Mouse (Mus musculus): Measurements from ENCODE around the gene Plpp2. TPM values are rescaled to one million over a fixed set of nuclear protein-coding genes. Genes with fewer than 3 reads are reported as not detected.

The Plpp2 gene
- polyA plus RNA-seq, 1 experiment: 68.7 TPM

DNA sequence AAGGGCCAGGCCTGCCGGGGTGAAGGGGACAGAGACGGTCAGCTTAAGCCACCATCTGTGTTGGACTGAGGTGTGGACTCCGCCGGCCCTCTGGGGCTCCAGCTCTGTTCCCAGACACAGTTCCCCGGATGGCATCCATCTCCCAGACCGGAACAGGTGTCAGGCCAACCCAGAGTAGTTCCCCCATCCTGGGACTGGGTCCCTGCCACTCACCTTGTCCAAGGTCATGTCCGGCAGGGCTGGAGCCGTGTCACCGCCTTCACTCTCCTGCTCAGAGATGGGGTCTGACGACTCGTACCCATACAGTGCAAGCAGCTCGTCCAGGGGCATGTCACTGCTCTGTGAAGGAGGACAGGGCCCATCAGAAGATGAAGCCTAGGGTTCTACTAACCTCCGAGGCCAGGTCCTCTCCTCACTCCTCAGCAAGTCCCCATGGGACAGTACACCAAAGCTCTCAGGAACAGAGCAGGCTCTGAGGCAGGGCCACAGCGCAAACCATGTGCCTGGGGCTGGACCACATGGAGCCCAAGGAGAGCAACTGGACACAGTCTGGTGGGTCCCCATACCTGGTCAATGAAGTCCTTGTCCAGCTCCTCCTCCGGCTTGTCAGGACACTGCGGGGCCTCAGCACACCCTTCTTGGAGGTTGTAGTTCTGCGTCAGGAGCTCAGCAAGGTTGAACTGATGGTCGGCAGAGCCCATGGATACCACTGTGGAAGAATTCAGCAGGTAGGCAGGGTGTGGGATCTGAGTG, 15.6 kb upstream of the Plpp2 start:
- Histone ChIP-seq H3K4me2 (ENCODE audit: low read depth) (no peak overlapping the region), H3K79me2 (ENCODE audit: control insufficient read depth, insufficient read depth) (peaks cover 11% of the 10 kb centered on the region), H3K36me3 (ENCODE audit: control insufficient read depth, insufficient read depth) (peaks cover 9% of the 10 kb centered on the region), H3K27me3 (ENCODE audit: control insufficient read depth, insufficient read depth, insufficient read length) (no peaks in the 10 kb centered on the region), H3ac (ENCODE audit: control insufficient read depth, insufficient read length) (no peak overlapping the region), H3K4me3 (no peak overlapping the region)
- TF ChIP-seq MYOD1 (IDR thresholded peaks at IDR 0.05; ENCODE audit: control insufficient read depth in 1 of 3, insufficient read length in 2 of 3, low read depth in 2 of 3) (no peak), MYOG (IDR thresholded peaks at IDR 0.05; ENCODE audit: control insufficient read depth in 1 of 3, insufficient read depth in 1 of 3, insufficient read length in 2 of 3, low read depth in 2 of 3) (no peak), E2F4 (IDR thresholded peaks at IDR 0.05; ENCODE audit: insufficient read depth) (no peak), TCF12 (IDR thresholded peaks at IDR 0.05; ENCODE audit: insufficient read depth, poor library complexity, severe bottlenecking) (no peak), POLR2AphosphoS2 (IDR thresholded peaks at IDR 0.05; ENCODE audit: insufficient read length, low read depth) (no peak), MAX (IDR thresholded peaks at IDR 0.05; ENCODE audit: low read depth) (no peak), USF1 (IDR thresholded peaks at IDR 0.05; ENCODE audit: low read depth) (no peak), SRF (IDR thresholded peaks at IDR 0.05; ENCODE audit: control insufficient read depth, insufficient read length, low read depth) (no peak), REST (IDR thresholded peaks at IDR 0.05; ENCODE audit: insufficient read depth, insufficient read length) (no peak), POLR2A (IDR thresholded peaks at IDR 0.05; ENCODE audit: insufficient read length, low read depth) (no peak), CEBPB (IDR thresholded peaks at IDR 0.05; ENCODE audit: insufficient read depth, poor library complexity, severe bottlenecking) (no peak), TCF3 (IDR thresholded peaks at IDR 0.05; ENCODE audit: insufficient read length, low read depth) (no peak)

DNA sequence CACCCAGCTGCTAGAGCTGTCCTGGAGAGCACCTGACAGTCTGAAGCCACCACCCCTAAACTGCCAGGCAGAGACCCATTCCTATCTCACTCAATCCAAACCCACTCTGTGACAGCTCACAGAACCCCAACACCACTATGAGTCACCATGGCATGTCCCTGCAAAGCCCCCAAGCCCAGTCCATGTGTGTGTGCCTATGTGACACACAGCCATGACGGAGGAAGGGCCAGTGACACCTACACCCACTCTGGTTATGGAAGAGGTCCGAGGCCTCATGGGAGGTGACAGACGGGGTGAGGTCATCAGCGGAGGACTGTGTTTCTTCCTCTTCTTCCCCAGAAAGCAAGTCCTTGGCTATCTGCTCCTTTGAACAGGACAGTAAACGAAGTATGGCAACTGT, 14.9 kb upstream of the Plpp2 start:
- H3K36me3 ChIP-seq (ENCODE audit: control insufficient read depth, insufficient read depth): peaks cover 9% of the 10 kb centered on the region
- H3K4me2 ChIP-seq (ENCODE audit: low read depth): no peak overlapping the region
- H3K4me3 ChIP-seq: no peak overlapping the region
- no peak overlapping the region for H3ac ChIP-seq (ENCODE audit: control insufficient read depth, insufficient read length)
- H3K79me2 ChIP-seq (ENCODE audit: control insufficient read depth, insufficient read depth): peaks cover 5% of the 10 kb centered on the region
- TF ChIP-seq TCF3 (IDR thresholded peaks at IDR 0.05; ENCODE audit: insufficient read length, low read depth) (no peak), E2F4 (IDR thresholded peaks at IDR 0.05; ENCODE audit: insufficient read depth) (no peak), TCF12 (IDR thresholded peaks at IDR 0.05; ENCODE audit: insufficient read depth, poor library complexity, severe bottlenecking) (no peak), SRF (IDR thresholded peaks at IDR 0.05; ENCODE audit: control insufficient read depth, insufficient read length, low read depth) (no peak), MAX (IDR thresholded peaks at IDR 0.05; ENCODE audit: low read depth) (no peak), POLR2A (IDR thresholded peaks at IDR 0.05; ENCODE audit: insufficient read length, low read depth) (no peak), CEBPB (IDR thresholded peaks at IDR 0.05; ENCODE audit: insufficient read depth, poor library complexity, severe bottlenecking) (no peak), MYOG (IDR thresholded peaks at IDR 0.05; ENCODE audit: control insufficient read depth in 1 of 3, insufficient read depth in 1 of 3, insufficient read length in 2 of 3, low read depth in 2 of 3) (no peak), MYOD1 (IDR thresholded peaks at IDR 0.05; ENCODE audit: control insufficient read depth in 1 of 3, insufficient read length in 2 of 3, low read depth in 2 of 3) (no peak), POLR2AphosphoS2 (IDR thresholded peaks at IDR 0.05; ENCODE audit: insufficient read length, low read depth) (no peak), USF1 (IDR thresholded peaks at IDR 0.05; ENCODE audit: low read depth) (no peak), REST (IDR thresholded peaks at IDR 0.05; ENCODE audit: insufficient read depth, insufficient read length) (no peak)
- no peaks in the 10 kb centered on the region for H3K27me3 ChIP-seq (ENCODE audit: control insufficient read depth, insufficient read depth, insufficient read length)

GRCm38 (mm10) chr10:79547148-79547675, 13.6 kb upstream of the Plpp2 start:
- no peak overlapping the region for H3ac ChIP-seq (ENCODE audit: control insufficient read depth, insufficient read length)
- TF ChIP-seq TCF3 (IDR thresholded peaks at IDR 0.05; ENCODE audit: insufficient read length, low read depth) (no peak), CEBPB (IDR thresholded peaks at IDR 0.05; ENCODE audit: insufficient read depth, poor library complexity, severe bottlenecking) (no peak)

DNA sequence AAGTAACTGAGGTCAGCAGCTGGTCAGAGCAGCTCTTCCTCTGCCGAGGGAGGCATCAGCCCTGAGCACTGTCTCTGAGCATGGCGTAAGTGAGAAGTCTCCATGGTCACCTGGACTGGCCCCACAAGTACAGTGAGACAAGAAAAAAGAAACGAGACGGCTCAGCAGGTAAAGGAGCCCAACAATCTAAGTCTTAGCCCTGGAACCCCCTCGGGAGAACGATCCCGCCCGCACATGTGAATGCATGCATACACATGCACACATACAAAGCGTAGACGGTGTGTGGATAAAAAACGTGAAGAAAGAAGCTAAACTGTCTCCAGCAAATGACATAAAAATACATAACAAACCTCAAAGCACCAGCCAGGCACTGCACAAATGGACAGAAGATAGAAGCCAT, 12.9 kb upstream of the Plpp2 start:
- H3K4me3 ChIP-seq: no peak overlapping the region
- H3K36me3 ChIP-seq (ENCODE audit: control insufficient read depth, insufficient read depth): peaks cover 9% of the 10 kb centered on the region
- no peak overlapping the region for H3K4me2 ChIP-seq (ENCODE audit: low read depth)
- no peak overlapping the region for H3ac ChIP-seq (ENCODE audit: control insufficient read depth, insufficient read length)
- no peaks in the 10 kb centered on the region for H3K79me2 ChIP-seq (ENCODE audit: control insufficient read depth, insufficient read depth)
- no peaks in the 10 kb centered on the region for H3K27me3 ChIP-seq (ENCODE audit: control insufficient read depth, insufficient read depth, insufficient read length)
- no peak for TF ChIP-seq MYOD1 (IDR thresholded peaks at IDR 0.05; ENCODE audit: control insufficient read depth in 1 of 3, insufficient read length in 2 of 3, low read depth in 2 of 3)
- no peak for TF ChIP-seq USF1 (IDR thresholded peaks at IDR 0.05; ENCODE audit: low read depth)
- no peak for TF ChIP-seq TCF12 (IDR thresholded peaks at IDR 0.05; ENCODE audit: insufficient read depth, poor library complexity, severe bottlenecking)
- TF ChIP-seq POLR2AphosphoS2 (IDR thresholded peaks at IDR 0.05; ENCODE audit: insufficient read length, low read depth): no peak
- TF ChIP-seq E2F4 (IDR thresholded peaks at IDR 0.05; ENCODE audit: insufficient read depth): no peak

More at GRCm38 (mm10) chr10:79547148-79547675, 13.6 kb upstream of the Plpp2 start:
- peaks cover 3% of the 10 kb centered on the region for H3K79me2 ChIP-seq (ENCODE audit: control insufficient read depth, insufficient read depth)
- peaks cover 9% of the 10 kb centered on the region for H3K36me3 ChIP-seq (ENCODE audit: control insufficient read depth, insufficient read depth)
- H3K4me2 ChIP-seq (ENCODE audit: low read depth): no peak overlapping the region
- H3K4me3 ChIP-seq: no peak overlapping the region
- H3K27me3 ChIP-seq (ENCODE audit: control insufficient read depth, insufficient read depth, insufficient read length): no peaks in the 10 kb centered on the region

DNA sequence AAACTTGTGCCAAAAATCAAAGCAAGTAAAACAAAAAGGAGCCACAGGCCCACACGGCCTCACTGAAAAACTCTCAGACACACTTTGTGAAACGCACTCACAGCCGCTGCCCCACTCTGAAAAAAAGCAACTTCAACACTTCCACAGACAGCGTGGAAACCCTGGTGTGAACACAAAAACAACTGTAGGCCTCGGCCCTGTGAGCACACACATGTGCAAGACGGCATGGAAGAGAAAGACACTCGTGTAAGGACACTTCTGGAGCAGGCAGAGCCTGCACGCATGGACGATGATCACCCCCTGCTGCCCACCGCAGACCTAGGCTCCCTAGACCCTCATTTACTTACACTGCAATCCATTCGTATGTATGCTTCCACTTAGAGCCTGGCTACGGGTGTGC, 12.3 kb upstream of the Plpp2 start:
- Histone ChIP-seq H3K27me3 (ENCODE audit: control insufficient read depth, insufficient read depth, insufficient read length) (no peaks in the 10 kb centered on the region), H3ac (ENCODE audit: control insufficient read depth, insufficient read length) (no peak overlapping the region), H3K36me3 (ENCODE audit: control insufficient read depth, insufficient read depth) (peaks cover 9% of the 10 kb centered on the region), H3K4me3 (no peak overlapping the region), H3K79me2 (ENCODE audit: control insufficient read depth, insufficient read depth) (no peaks in the 10 kb centered on the region), H3K4me2 (ENCODE audit: low read depth) (no peak overlapping the region)
- TF ChIP-seq MYOG (IDR thresholded peaks at IDR 0.05; ENCODE audit: control insufficient read depth in 1 of 3, insufficient read depth in 1 of 3, insufficient read length in 2 of 3, low read depth in 2 of 3): no peak
- TF ChIP-seq E2F4 (IDR thresholded peaks at IDR 0.05; ENCODE audit: insufficient read depth): no peak
- TF ChIP-seq USF1 (IDR thresholded peaks at IDR 0.05; ENCODE audit: low read depth): no peak
- no peak for TF ChIP-seq POLR2A (IDR thresholded peaks at IDR 0.05; ENCODE audit: insufficient read length, low read depth)
- TF ChIP-seq SRF (IDR thresholded peaks at IDR 0.05; ENCODE audit: control insufficient read depth, insufficient read length, low read depth): no peak
- TF ChIP-seq REST (IDR thresholded peaks at IDR 0.05; ENCODE audit: insufficient read depth, insufficient read length): no peak
- no peak for TF ChIP-seq POLR2AphosphoS2 (IDR thresholded peaks at IDR 0.05; ENCODE audit: insufficient read length, low read depth)
- TF ChIP-seq TCF3 (IDR thresholded peaks at IDR 0.05; ENCODE audit: insufficient read length, low read depth): no peak
- TF ChIP-seq TCF12 (IDR thresholded peaks at IDR 0.05; ENCODE audit: insufficient read depth, poor library complexity, severe bottlenecking): no peak
- no peak for TF ChIP-seq MYOD1 (IDR thresholded peaks at IDR 0.05; ENCODE audit: control insufficient read depth in 1 of 3, insufficient read length in 2 of 3, low read depth in 2 of 3)
- no peak for TF ChIP-seq CEBPB (IDR thresholded peaks at IDR 0.05; ENCODE audit: insufficient read depth, poor library complexity, severe bottlenecking)
- no peak for TF ChIP-seq MAX (IDR thresholded peaks at IDR 0.05; ENCODE audit: low read depth)

Measured in myocyte (in vitro differentiated cells).